Mouse (Mus musculus): ENCODE measurements around the gene Dlgap1. TPM values are rescaled to one million over a fixed set of nuclear protein-coding genes. Genes with fewer than 3 reads are reported as not detected.

Dlgap1 gene
- polyA plus RNA-seq, 1 experiment from 2014 or later, result 11.6 TPM

GRCm38 (mm10) chr17:70397708-70398107, 428.8 kb downstream of the Dlgap1 start:
- H3K4me3 ChIP-seq (ENCODE audit: low read depth, low read length), result no peak overlapping the region
- H3K9ac ChIP-seq (ENCODE audit: low read length), result no peak overlapping the region
- H3K4me2 ChIP-seq (ENCODE audit: low read length), result no peak overlapping the region
- H3K27me3 ChIP-seq (replicated peaks; ENCODE audit: control insufficient read depth, insufficient read depth, low read length), result no peaks in the 10 kb centered on the region
- H3K4me1 ChIP-seq (ENCODE audit: control insufficient read depth, insufficient read depth, low read length), result peaks cover 4% of the 10 kb centered on the region; the same call in 1 of the 2 replicates
- ATAC-seq (0 out of 2 replicates have a peak, but pooled peaks have one; percentile 35), DNase-seq (ENCODE audit: low spot score) (peak; percentile 13)
- 45% methylated on average over 8 of the region's 8 CpGs for WGBS
- H3K36me3 ChIP-seq (ENCODE audit: control insufficient read depth, insufficient read depth, low read length), result no peaks in the 10 kb centered on the region
- no peak overlapping the region for H3K27ac ChIP-seq (ENCODE audit: low read depth, low read length)
- no peaks in the 10 kb centered on the region for H3K9me3 ChIP-seq (replicated peaks; ENCODE audit: control insufficient read depth, low read length)

GRCm38 (mm10) chr17:70401909-70402308, 433.0 kb downstream of the Dlgap1 start:
- no peak for DNase-seq (ENCODE audit: low spot score)
- no peaks in the 10 kb centered on the region for H3K36me3 ChIP-seq (ENCODE audit: control insufficient read depth, insufficient read depth, low read length)
- H3K4me3 ChIP-seq (ENCODE audit: low read depth, low read length), result no peak overlapping the region
- no peak overlapping the region for H3K27ac ChIP-seq (ENCODE audit: low read depth, low read length)
- peaks cover 4% of the 10 kb centered on the region; the same call in 1 of the 2 replicates for H3K4me1 ChIP-seq (ENCODE audit: control insufficient read depth, insufficient read depth, low read length)
- H3K9ac ChIP-seq (ENCODE audit: low read length), result no peak overlapping the region
- WGBS, result 70% methylated on average over 2 of the region's 2 CpGs
- H3K27me3 ChIP-seq (replicated peaks; ENCODE audit: control insufficient read depth, insufficient read depth, low read length), result no peaks in the 10 kb centered on the region
- H3K9me3 ChIP-seq (replicated peaks; ENCODE audit: control insufficient read depth, low read length), result no peaks in the 10 kb centered on the region
- no peak overlapping the region for H3K4me2 ChIP-seq (ENCODE audit: low read length)
- no peak for ATAC-seq

GRCm38 (mm10) chr17:70403750-70404149, 434.9 kb downstream of the Dlgap1 start:
- Histone ChIP-seq H3K27me3 (replicated peaks; ENCODE audit: control insufficient read depth, insufficient read depth, low read length) (no peaks in the 10 kb centered on the region), H3K9ac (ENCODE audit: low read length) (no peak overlapping the region), H3K4me1 (ENCODE audit: control insufficient read depth, insufficient read depth, low read length) (no peaks in the 10 kb centered on the region), H3K9me3 (replicated peaks; ENCODE audit: control insufficient read depth, low read length) (no peaks in the 10 kb centered on the region), H3K4me3 (ENCODE audit: low read depth, low read length) (no peak overlapping the region), H3K36me3 (ENCODE audit: control insufficient read depth, insufficient read depth, low read length) (no peaks in the 10 kb centered on the region), H3K4me2 (ENCODE audit: low read length) (no peak overlapping the region), H3K27ac (ENCODE audit: low read depth, low read length) (no peak overlapping the region)
- WGBS, result 24% methylated on average over 10 of the region's 10 CpGs
- DNase-seq (ENCODE audit: low spot score) (no peak), ATAC-seq (no peak)

- no peak for ATAC-seq
- H3K9me3 ChIP-seq (replicated peaks; ENCODE audit: control insufficient read depth, low read length), result no peaks in the 10 kb centered on the region
- H3K4me2 ChIP-seq (ENCODE audit: low read length), result no peak overlapping the region
- no peak for DNase-seq (ENCODE audit: low spot score)
- H3K27me3 ChIP-seq (replicated peaks; ENCODE audit: control insufficient read depth, insufficient read depth, low read length), result no peaks in the 10 kb centered on the region
- H3K27ac ChIP-seq (ENCODE audit: low read depth, low read length), result no peak overlapping the region
- H3K4me3 ChIP-seq (ENCODE audit: low read depth, low read length), result no peak overlapping the region
- H3K9ac ChIP-seq (ENCODE audit: low read length), result no peak overlapping the region
- no peaks in the 10 kb centered on the region for H3K4me1 ChIP-seq (ENCODE audit: control insufficient read depth, insufficient read depth, low read length)
- no peaks in the 10 kb centered on the region for H3K36me3 ChIP-seq (ENCODE audit: control insufficient read depth, insufficient read depth, low read length)
- 93% methylated on average over 3 of the region's 3 CpGs for WGBS
These were observed 445.3 kb downstream of the Dlgap1 start for GRCm38 (mm10) chr17:70414202-70414601.

- ATAC-seq (no peak), DNase-seq (ENCODE audit: low spot score) (no peak)
- H3K9me3 ChIP-seq (replicated peaks; ENCODE audit: control insufficient read depth, low read length), result no peaks in the 10 kb centered on the region
- no peak overlapping the region for H3K27ac ChIP-seq (ENCODE audit: low read depth, low read length)
- no peaks in the 10 kb centered on the region for H3K4me1 ChIP-seq (ENCODE audit: control insufficient read depth, insufficient read depth, low read length)
- 86% methylated on average over 9 of the region's 9 CpGs for WGBS
- no peak overlapping the region for H3K4me2 ChIP-seq (ENCODE audit: low read length)
- no peak overlapping the region for H3K4me3 ChIP-seq (ENCODE audit: low read depth, low read length)
- H3K27me3 ChIP-seq (replicated peaks; ENCODE audit: control insufficient read depth, insufficient read depth, low read length), result no peaks in the 10 kb centered on the region
- no peak overlapping the region for H3K9ac ChIP-seq (ENCODE audit: low read length)
- H3K36me3 ChIP-seq (ENCODE audit: control insufficient read depth, insufficient read depth, low read length), result no peaks in the 10 kb centered on the region
These were observed 459.0 kb downstream of the Dlgap1 start for GRCm38 (mm10) chr17:70427866-70428265.

GRCm38 (mm10) chr17:70429746-70430451, 461.0 kb downstream of the Dlgap1 start:
- H3K9me3 ChIP-seq (replicated peaks; ENCODE audit: control insufficient read depth, low read length), result no peaks in the 10 kb centered on the region
- DNase-seq (ENCODE audit: low spot score) (peak; percentile 92), ATAC-seq (peak; percentile 78)
- no peak overlapping the region for H3K9ac ChIP-seq (ENCODE audit: low read length)
- H3K4me1 ChIP-seq (ENCODE audit: control insufficient read depth, insufficient read depth, low read length), result no peaks in the 10 kb centered on the region
- peak overlapping the region; percentile 26 for H3K4me2 ChIP-seq (ENCODE audit: low read length)
- no peak overlapping the region for H3K4me3 ChIP-seq (ENCODE audit: low read depth, low read length)
- WGBS, result 12% methylated on average over 17 of the region's 17 CpGs
- no peaks in the 10 kb centered on the region for H3K27me3 ChIP-seq (replicated peaks; ENCODE audit: control insufficient read depth, insufficient read depth, low read length)
- no peaks in the 10 kb centered on the region for H3K36me3 ChIP-seq (ENCODE audit: control insufficient read depth, insufficient read depth, low read length)
- H3K27ac ChIP-seq (ENCODE audit: low read depth, low read length), result no peak overlapping the region

- H3K27ac ChIP-seq (ENCODE audit: low read depth, low read length), result no peak overlapping the region
- no peaks in the 10 kb centered on the region for H3K36me3 ChIP-seq (ENCODE audit: control insufficient read depth, insufficient read depth, low read length)
- H3K9me3 ChIP-seq (replicated peaks; ENCODE audit: control insufficient read depth, low read length), result no peaks in the 10 kb centered on the region
- H3K4me2 ChIP-seq (ENCODE audit: low read length), result peak overlapping the region; percentile 26; the same call in 1 of the 2 replicates
- no peak overlapping the region for H3K9ac ChIP-seq (ENCODE audit: low read length)
- WGBS, result 14% methylated on average over 5 of the region's 5 CpGs
- ATAC-seq (peak; percentile 37; the same call in 1 of the 2 replicates), DNase-seq (ENCODE audit: low spot score) (peak; percentile 85)
- no peaks in the 10 kb centered on the region for H3K4me1 ChIP-seq (ENCODE audit: control insufficient read depth, insufficient read depth, low read length)
- no peaks in the 10 kb centered on the region for H3K27me3 ChIP-seq (replicated peaks; ENCODE audit: control insufficient read depth, insufficient read depth, low read length)
- no peak overlapping the region for H3K4me3 ChIP-seq (ENCODE audit: low read depth, low read length)
These were observed 461.5 kb downstream of the Dlgap1 start for GRCm38 (mm10) chr17:70430452-70430787.

- Histone ChIP-seq H3K4me3 (ENCODE audit: low read depth, low read length) (no peak overlapping the region), H3K4me2 (ENCODE audit: low read length) (no peak overlapping the region), H3K36me3 (ENCODE audit: control insufficient read depth, insufficient read depth, low read length) (no peaks in the 10 kb centered on the region), H3K27ac (ENCODE audit: low read depth, low read length) (no peak overlapping the region), H3K9me3 (replicated peaks; ENCODE audit: control insufficient read depth, low read length) (no peaks in the 10 kb centered on the region), H3K9ac (ENCODE audit: low read length) (no peak overlapping the region), H3K27me3 (replicated peaks; ENCODE audit: control insufficient read depth, insufficient read depth, low read length) (no peaks in the 10 kb centered on the region), H3K4me1 (ENCODE audit: control insufficient read depth, insufficient read depth, low read length) (no peaks in the 10 kb centered on the region)
- 66% methylated on average over 5 of the region's 5 CpGs for WGBS
- DNase-seq (ENCODE audit: low spot score), result no peak
- no peak for ATAC-seq
These were observed 464.0 kb downstream of the Dlgap1 start for GRCm38 (mm10) chr17:70432834-70433233.

GRCm38 (mm10) chr17:70434549-70434948, 465.7 kb downstream of the Dlgap1 start:
- WGBS, result 83% methylated on average over 6 of the region's 6 CpGs
- no peak overlapping the region for H3K4me2 ChIP-seq (ENCODE audit: low read length)
- ATAC-seq (no peak), DNase-seq (ENCODE audit: low spot score) (no peak)
- H3K4me1 ChIP-seq (ENCODE audit: control insufficient read depth, insufficient read depth, low read length), result no peaks in the 10 kb centered on the region
- H3K36me3 ChIP-seq (ENCODE audit: control insufficient read depth, insufficient read depth, low read length), result no peaks in the 10 kb centered on the region
- no peak overlapping the region for H3K27ac ChIP-seq (ENCODE audit: low read depth, low read length)
- H3K9me3 ChIP-seq (replicated peaks; ENCODE audit: control insufficient read depth, low read length), result no peaks in the 10 kb centered on the region
- H3K27me3 ChIP-seq (replicated peaks; ENCODE audit: control insufficient read depth, insufficient read depth, low read length), result no peaks in the 10 kb centered on the region
- no peak overlapping the region for H3K9ac ChIP-seq (ENCODE audit: low read length)
- H3K4me3 ChIP-seq (ENCODE audit: low read depth, low read length), result no peak overlapping the region
